Comparison of ENCODE assay signal across 8 mouse cellular contexts in the genomic region with DNA sequence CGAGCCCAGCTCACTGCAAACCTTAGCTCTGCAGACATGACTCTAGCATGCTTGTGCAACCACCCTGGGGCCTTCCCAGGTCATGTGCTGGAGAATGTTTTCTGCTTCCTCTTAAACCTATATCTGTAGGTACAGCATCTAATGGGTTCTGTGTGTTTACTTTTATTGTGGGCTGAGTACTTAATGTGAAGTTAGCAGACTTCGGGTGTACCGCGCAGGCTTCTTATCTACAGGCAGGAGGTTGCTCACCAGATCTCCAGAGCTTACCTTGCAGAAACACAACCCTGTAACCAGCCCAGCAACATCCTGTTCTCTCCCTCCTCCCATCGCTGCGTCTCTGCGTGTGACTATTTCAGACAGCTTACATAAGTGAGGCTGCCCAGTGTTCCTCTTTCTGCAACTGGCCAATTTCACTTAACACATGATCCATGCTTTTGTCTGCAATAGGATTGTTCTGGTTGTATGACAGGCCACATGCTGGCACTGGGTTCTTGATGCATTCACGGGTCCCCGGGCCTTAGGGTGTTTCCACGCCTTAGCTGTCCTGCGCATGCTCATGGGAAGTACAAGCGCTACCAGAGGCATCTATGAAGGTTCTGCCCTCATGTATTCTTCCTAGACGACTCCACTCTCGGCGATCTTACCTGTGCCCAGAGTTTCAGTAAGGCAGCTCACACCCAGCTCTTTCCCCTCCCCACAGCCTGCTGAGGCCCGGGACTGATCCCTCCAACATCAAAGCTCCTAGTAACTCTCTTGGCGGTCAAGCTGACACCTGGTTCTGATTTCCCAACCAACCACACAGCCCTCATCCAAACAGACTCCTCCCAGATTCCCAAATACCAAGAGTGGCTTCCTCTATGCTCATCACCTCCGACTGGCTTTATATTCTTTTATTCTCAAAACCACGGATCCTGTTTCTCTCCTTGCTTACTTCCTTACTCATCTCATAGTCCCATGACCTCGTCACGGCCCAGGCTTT.
DNase-seq lines count a peak whose midpoint lies in the region; ATAC-seq and TF ChIP-seq lines count a peak whose summit lies in the region.

No protein-coding gene starts in this region.

- no peaks in the 10 kb centered on the region for H3K36me3 ChIP-seq in heart, embryonic 11.5 days (ENCODE audit: control insufficient read depth, insufficient read depth, low read length)
- H3K36me3 ChIP-seq in MEL (ENCODE audit: control insufficient read depth in 1 of 2, insufficient read depth in 2 of 2, low read length in 2 of 2), result peaks cover 0 to 16% of the 10 kb centered on the region in 2 experiments; a peak in 2 of 4 replicates
- peaks cover 18% of the 10 kb centered on the region for H3K36me3 ChIP-seq in megakaryocyte, embryonic 14.5 days (replicated peaks; ENCODE audit: low read length)
- H3K36me3 ChIP-seq in midbrain, embryonic 10.5 days, result no peaks in the 10 kb centered on the region

- intact Hi-C loops in gastrocnemius, postnatal 36 days (cut with DNase I), result no loop called here

- no peaks in the 10 kb centered on the region for H3K27me3 ChIP-seq in heart, embryonic 11.5 days (ENCODE audit: control insufficient read depth, insufficient read depth, low read length)
- H3K27me3 ChIP-seq in MEL (ENCODE audit: control insufficient read depth in 1 of 2, insufficient read depth in 2 of 2, low read length in 2 of 2), result no peaks in the 10 kb centered on the region
- no peaks in the 10 kb centered on the region for H3K27me3 ChIP-seq in megakaryocyte, embryonic 14.5 days (replicated peaks)
- no peaks in the 10 kb centered on the region for H3K27me3 ChIP-seq in midbrain, embryonic 10.5 days (ENCODE audit: low read depth, poor library complexity, severe bottlenecking)
- no peaks in the 10 kb centered on the region for H3K27me3 ChIP-seq in cerebellum, adult 2 months (ENCODE audit: control insufficient read depth, insufficient read depth, low read length)

- peaks cover 20% of the 10 kb centered on the region for H3K4me1 ChIP-seq in heart, embryonic 11.5 days (ENCODE audit: control insufficient read depth, insufficient read depth, low read length)
- peaks cover 16 to 17% of the 10 kb centered on the region in 2 experiments for H3K4me1 ChIP-seq in MEL (ENCODE audit: control insufficient read depth in 1 of 2, insufficient read depth in 2 of 2, low read length in 2 of 2)
- H3K4me1 ChIP-seq in megakaryocyte, embryonic 14.5 days, result peaks cover 80% of the 10 kb centered on the region
- peaks cover 13% of the 10 kb centered on the region for H3K4me1 ChIP-seq in midbrain, embryonic 10.5 days
- H3K4me1 ChIP-seq in cerebellum, adult 2 months (ENCODE audit: control insufficient read depth, insufficient read depth, low read length), result no peaks in the 10 kb centered on the region; the same call in 1 of the 2 replicates

- peak in 1 of 2 experiments; percentile 34; a peak in 2 of 4 replicates for TF ChIP-seq POLR2A in MEL (IDR thresholded peaks at IDR 0.05; ENCODE audit: control insufficient read depth in 1 of 2, insufficient read depth in 1 of 2, low read depth in 1 of 2, low read length in 2 of 2, poor library complexity in 1 of 2)
- TF ChIP-seq POLR2A in cerebellum, adult 2 months (IDR thresholded peaks at IDR 0.05; ENCODE audit: borderline replicate concordance, insufficient read depth, low read length), result no peak

- no peak overlapping the region for H3K27ac ChIP-seq in heart, embryonic 11.5 days (ENCODE audit: low read depth, low read length)
- peak overlapping the region; percentile 89 for H3K27ac ChIP-seq in MEL (ENCODE audit: control insufficient read depth, low read depth, low read length)
- H3K27ac ChIP-seq in midbrain, embryonic 10.5 days (replicated peaks), result no peak overlapping the region
- H3K27ac ChIP-seq in cerebellum, adult 2 months (ENCODE audit: insufficient read depth, low read length), result no peak overlapping the region

- H3K79me2 ChIP-seq in MEL (ENCODE audit: control insufficient read depth, insufficient read depth, low read length, poor library complexity), result no peaks in the 10 kb centered on the region

- no peak for ATAC-seq in heart, embryonic 11.5 days (replicated peaks; ENCODE audit: insufficient number of reproducible peaks, low FRiP score, low TSS enrichment)
- ATAC-seq in hematopoietic stem cell, adult 5-6 weeks (replicated peaks in 1 of 2; ENCODE audit: insufficient read depth in 1 of 2, low FRiP score in 2 of 2, low TSS enrichment in 1 of 2, low read depth in 1 of 2, poor library complexity in 2 of 2, severe bottlenecking in 2 of 2), result peak; percentile 78 to 83

- no peak for TF ChIP-seq RAD21 in MEL (IDR thresholded peaks at IDR 0.05; ENCODE audit: low read depth, low read length)

- H3K4me3 ChIP-seq in heart, embryonic 11.5 days (ENCODE audit: low read depth, low read length), result no peak overlapping the region
- H3K4me3 ChIP-seq in MEL (ENCODE audit: control insufficient read depth in 1 of 2, insufficient read depth in 1 of 2, low read depth in 2 of 2, low read length in 2 of 2), result peak overlapping the region in 1 of 2 experiments; percentile 39; a peak in 2 of 4 replicates
- peak overlapping the region; percentile 80 for H3K4me3 ChIP-seq in megakaryocyte, embryonic 14.5 days (replicated peaks)
- H3K4me3 ChIP-seq in midbrain, embryonic 10.5 days, result no peak overlapping the region
- no peak overlapping the region for H3K4me3 ChIP-seq in cerebellum, adult 2 months (replicated peaks; ENCODE audit: insufficient read depth, low read depth, low read length)

- DNase-seq in heart, adult 8-10 months (ENCODE audit: low spot score), result peak; percentile 50
- peak; percentile 89 for DNase-seq in MEL (ENCODE audit: low read depth, low spot score)
- no peak for DNase-seq in gastrocnemius, postnatal 36 days
- DNase-seq in midbrain, embryonic 10.5 days (ENCODE audit: low spot score), result no peak
- no peak for DNase-seq in cerebellum, adult 2 months

- no peak for TF ChIP-seq CTCF in MEL (IDR thresholded peaks at IDR 0.05 in 2 of 3, conservative IDR thresholded peaks at IDR 0.05 in 1 of 3; ENCODE audit: control insufficient read depth in 1 of 3, insufficient read depth in 1 of 3, low read depth in 2 of 3, low read length in 3 of 3, poor library complexity in 1 of 3, severe bottlenecking in 1 of 3)
- no peak for TF ChIP-seq CTCF in cerebellum, adult 2 months (IDR thresholded peaks at IDR 0.05; ENCODE audit: borderline replicate concordance, insufficient read depth, low read depth, low read length)

- no peak overlapping the region for H3K9ac ChIP-seq in heart, embryonic 11.5 days (ENCODE audit: low read depth, low read length)
- peak overlapping the region; percentile 61 for H3K9ac ChIP-seq in MEL (ENCODE audit: control insufficient read depth, low read depth, low read length, poor library complexity, severe bottlenecking)

- no peaks in the 10 kb centered on the region for H3K9me3 ChIP-seq in heart, embryonic 11.5 days (replicated peaks; ENCODE audit: control insufficient read depth, low read length)
- H3K9me3 ChIP-seq in MEL (replicated peaks; ENCODE audit: insufficient read depth, low read length), result no peaks in the 10 kb centered on the region
- peaks cover 6% of the 10 kb centered on the region; the same call in 1 of the 2 replicates for H3K9me3 ChIP-seq in megakaryocyte, embryonic 14.5 days
- H3K9me3 ChIP-seq in midbrain, embryonic 10.5 days (replicated peaks), result no peaks in the 10 kb centered on the region

- TF ChIP-seq EP300 in MEL (IDR thresholded peaks at IDR 0.05; ENCODE audit: low read depth in 1 of 2, low read length in 2 of 2), result peak; percentile 43 to 79; a peak in 3 of 4 replicates

- 62% methylated on average over 21 of the region's 21 CpGs for WGBS in heart, embryonic 11.5 days (ENCODE audit: insufficient replicate concordance)
- WGBS in midbrain, embryonic 10.5 days, result 85% methylated on average over 21 of the region's 21 CpGs
- 91% methylated on average over 21 of the region's 21 CpGs for WGBS in cerebellum, adult 2 months

- no peak overlapping the region for H3K4me2 ChIP-seq in heart, embryonic 11.5 days

TF ChIP-seq in MEL, 35 proteins besides CTCF, POLR2A, EP300 and RAD21:
- TF ChIP-seq E2F4 (IDR thresholded peaks at IDR 0.05; ENCODE audit: borderline replicate concordance, low read depth, low read length) (no peak), BHLHE40 (IDR thresholded peaks at IDR 0.05; ENCODE audit: borderline replicate concordance, low read depth, low read length) (peak; percentile 61; the same call in 1 of the 2 replicates), ZNF384 (IDR thresholded peaks at IDR 0.05; ENCODE audit: low read depth, low read length) (no peak), GATA1 (IDR thresholded peaks at IDR 0.05; ENCODE audit: low read depth, low read length) (peak; percentile 74), ZMIZ1 (IDR thresholded peaks at IDR 0.05; ENCODE audit: low read depth, low read length) (no peak), NRF1 (IDR thresholded peaks at IDR 0.05; ENCODE audit: insufficient read depth, low read depth, low read length, poor library complexity, severe bottlenecking) (peak; percentile 81), MAX (IDR thresholded peaks at IDR 0.05; ENCODE audit: low read length) (peak; percentile 53; the same call in 1 of the 2 replicates), HCFC1 (IDR thresholded peaks at IDR 0.05; ENCODE audit: low read depth, low read length) (0 out of 2 replicates have a peak, but pooled peaks have one; percentile 15), CHD2 (IDR thresholded peaks at IDR 0.05; ENCODE audit: low read length) (no peak), ELF1 (IDR thresholded peaks at IDR 0.05; ENCODE audit: low read depth, low read length) (0 out of 2 replicates have a peak, but pooled peaks have one; percentile 8), TBP (IDR thresholded peaks at IDR 0.05; ENCODE audit: low read depth, low read length) (0 out of 2 replicates have a peak, but pooled peaks have one; percentile 39), TCF12 (IDR thresholded peaks at IDR 0.05; ENCODE audit: low read depth, low read length) (peak; percentile 81), POLR2AphosphoS5 (IDR thresholded peaks at IDR 0.05; ENCODE audit: borderline replicate concordance, low read depth, low read length) (no peak), MYC (IDR thresholded peaks at IDR 0.05; ENCODE audit: low read depth, low read length) (0 out of 2 replicates have a peak, but pooled peaks have one; percentile 32), MXI1 (IDR thresholded peaks at IDR 0.05; ENCODE audit: low read depth, low read length) (peak; percentile 60; the same call in 1 of the 2 replicates), ETS1 (IDR thresholded peaks at IDR 0.05; ENCODE audit: low read depth, low read length) (peak; percentile 82), SIN3A (IDR thresholded peaks at IDR 0.05; ENCODE audit: low read length) (peak; percentile 47; the same call in 1 of the 2 replicates), TAL1 (IDR thresholded peaks at IDR 0.05; ENCODE audit: low read length) (peak; percentile 61), MEF2A (IDR thresholded peaks at IDR 0.05; ENCODE audit: extremely low read depth, insufficient replicate concordance, low read depth, low read length, poor library complexity, severe bottlenecking) (no peak), MAFK (IDR thresholded peaks at IDR 0.05; ENCODE audit: borderline replicate concordance, low read depth, low read length) (no peak), POLR2AphosphoS2 (IDR thresholded peaks at IDR 0.05; ENCODE audit: low read length) (peak; percentile 25; the same call in 1 of the 2 replicates)

Comparison
In these comparisons a context has a peak if more than half of its experiments do, and no peak if none do; other contexts are left out.
1. DNase-seq: peak in heart, adult 8-10 months (single experiment) and MEL (single experiment); none in gastrocnemius, postnatal 36 days (0 of 2), midbrain, embryonic 10.5 days (single experiment) and cerebellum, adult 2 months (0 of 2).